Mouse (Mus musculus) myocyte (in vitro differentiated cells): Measurements from ENCODE around the gene Rragd.

ENCODE experiments used
- CEBPB ChIP-seq: IDR thresholded peaks from 2 replicates; pipeline ENCODE4 v1.6.1; 2011; ENCODE audit warnings: mild to moderate bottlenecking, moderate library complexity; ENCODE audit not compliant: poor library complexity, insufficient read depth, severe bottlenecking
- E2F4 ChIP-seq: IDR thresholded peaks from one replicate; pipeline ENCODE4 v1.6.1; 2011; ENCODE audit warnings: mild to moderate bottlenecking, control low read depth, moderate library complexity; ENCODE audit not compliant: insufficient read depth
- MAX ChIP-seq: IDR thresholded peaks from one replicate; pipeline ENCODE4 v1.6.1; 2011; ENCODE audit warnings: low read depth, mild to moderate bottlenecking, control low read depth
- MYOD1 ChIP-seq, 3 experiments: IDR thresholded peaks; one replicate each; pipeline ENCODE4 v1.6.1; 2011; ENCODE audit warnings: control low read depth in 2 of 3, low read depth in 2 of 3, mild to moderate bottlenecking in 2 of 3, moderate library complexity in 1 of 3; ENCODE audit not compliant: insufficient read length in 2 of 3, control insufficient read depth in 1 of 3
- MYOG ChIP-seq, 3 experiments: IDR thresholded peaks; one replicate each; pipeline ENCODE4 v1.6.1; 2011; ENCODE audit warnings: control low read depth in 2 of 3, low read depth in 2 of 3, mild to moderate bottlenecking in 2 of 3; ENCODE audit not compliant: insufficient read length in 2 of 3, control insufficient read depth in 1 of 3, insufficient read depth in 1 of 3
- POLR2A ChIP-seq: IDR thresholded peaks from one replicate; pipeline ENCODE4 v1.6.1; 2011; ENCODE audit warnings: low read depth, mild to moderate bottlenecking, control low read depth, moderate library complexity; ENCODE audit not compliant: insufficient read length
- POLR2AphosphoS2 ChIP-seq: IDR thresholded peaks from one replicate; pipeline ENCODE4 v1.6.1; 2011; ENCODE audit warnings: low read depth, control low read depth; ENCODE audit not compliant: insufficient read length
- REST ChIP-seq: IDR thresholded peaks from one replicate; pipeline ENCODE4 v1.6.1; 2011; ENCODE audit warnings: mild to moderate bottlenecking, control low read depth, moderate library complexity; ENCODE audit not compliant: insufficient read depth, insufficient read length
- SRF ChIP-seq: IDR thresholded peaks from one replicate; pipeline ENCODE4 v1.6.1; 2011; ENCODE audit warnings: low read depth; ENCODE audit not compliant: control insufficient read depth, insufficient read length
- TCF12 ChIP-seq: IDR thresholded peaks from one replicate; pipeline ENCODE4 v1.6.1; 2011; ENCODE audit warnings: mild to moderate bottlenecking, control low read depth; ENCODE audit not compliant: poor library complexity, insufficient read depth, severe bottlenecking
- TCF3 ChIP-seq: IDR thresholded peaks from one replicate; pipeline ENCODE4 v1.6.1; 2011; ENCODE audit warnings: low read depth, control low read depth; ENCODE audit not compliant: insufficient read length
- USF1 ChIP-seq: IDR thresholded peaks from one replicate; pipeline ENCODE4 v1.6.1; 2011; ENCODE audit warnings: low read depth, mild to moderate bottlenecking, control low read depth, moderate library complexity

DNA sequence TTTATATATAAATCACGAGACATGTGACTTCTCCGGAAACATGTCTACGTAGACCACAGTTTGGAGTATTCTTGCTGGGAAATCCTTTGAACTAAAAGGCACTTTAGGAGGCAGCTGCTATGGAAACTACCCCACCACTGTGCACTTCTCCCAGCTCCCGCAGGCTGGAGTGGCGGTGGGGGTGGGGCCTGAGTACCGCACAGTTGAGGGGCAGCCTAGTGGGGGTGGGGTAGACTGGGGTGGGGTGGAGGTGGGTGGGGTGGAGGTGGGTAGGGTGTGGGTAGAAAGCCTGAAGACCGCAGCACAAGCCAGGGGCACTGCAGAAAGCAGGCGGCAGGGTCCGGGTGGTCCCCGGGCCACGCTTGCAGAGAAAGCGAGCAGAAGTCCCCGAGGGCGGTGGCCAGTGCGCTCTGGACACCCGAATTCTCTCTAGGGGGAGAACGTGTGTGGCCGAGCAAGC is at the start of gene Rragd:
- TF ChIP-seq MYOG (IDR thresholded peaks at IDR 0.05; ENCODE audit: control insufficient read depth in 1 of 3, insufficient read depth in 1 of 3, insufficient read length in 2 of 3, low read depth in 2 of 3) (no peak), CEBPB (no peak), POLR2A (no peak), MAX (no peak), POLR2AphosphoS2 (no peak), REST (no peak), SRF (no peak), USF1 (no peak), E2F4 (no peak), MYOD1 (IDR thresholded peaks at IDR 0.05; ENCODE audit: control insufficient read depth in 1 of 3, insufficient read length in 2 of 3, low read depth in 2 of 3) (no peak), TCF12 (no peak), TCF3 (no peak)
